Comparison of ENCODE assay signal across 22 mouse cellular contexts in genomic region chr12:95138167-95138566, GRCm38 (mm10).
"Had no signal": no experiment of that assay in that cellular context is flagged by ENCODE, and none has a peak within 500 bp of the region (broad histone marks: within the 10 kb centered on the region; RNA-seq: fewer than 3 reads in every experiment).

No protein-coding gene starts in this region.

- ATAC-seq: forebrain, postnatal 0 days; hindbrain, postnatal 0 days; intestine, embryonic 16.5 days had no signal

- H3K4me1 ChIP-seq: heart, embryonic 10.5 days; heart, embryonic 12.5 days; hindbrain, embryonic 13.5 days; hindbrain, embryonic 15.5 days; limb, embryonic 15.5 days had no signal

- H3K27me3 ChIP-seq: heart, embryonic 12.5 days; hindbrain, embryonic 13.5 days; hindbrain, embryonic 15.5 days; limb, embryonic 13.5 days; limb, embryonic 15.5 days had no signal

- H3K36me3 ChIP-seq: heart, embryonic 10.5 days; heart, embryonic 12.5 days; hindbrain, embryonic 13.5 days; hindbrain, embryonic 15.5 days; limb, embryonic 13.5 days; limb, embryonic 15.5 days had no signal

- H3K4me3 ChIP-seq: heart, adult 2 months; heart, embryonic 10.5 days; heart, embryonic 12.5 days; hindbrain, embryonic 13.5 days; hindbrain, embryonic 15.5 days; limb, embryonic 13.5 days; limb, embryonic 15.5 days had no signal

- H3K27ac ChIP-seq: heart, adult 2 months; heart, embryonic 10.5 days; hindbrain, embryonic 13.5 days; hindbrain, embryonic 15.5 days; hindbrain, postnatal 0 days; limb, embryonic 13.5 days; limb, embryonic 15.5 days had no signal

- DNase-seq: forebrain, postnatal 0 days; gastrocnemius, postnatal 14 days; gastrocnemius, postnatal 36 days; heart, adult 11 months; heart, adult 2 months; heart, postnatal 14 days; heart, postnatal 36 days; kidney, adult 11 months; kidney, adult 2 months; kidney, postnatal 14 days; kidney, postnatal 36 days; layer of hippocampus, adult 9-11 months; layer of hippocampus, postnatal 36 days; left cerebral cortex, postnatal 4 days had no signal

- H3K9me3 ChIP-seq: heart, embryonic 10.5 days; heart, embryonic 12.5 days; hindbrain, embryonic 13.5 days; hindbrain, embryonic 15.5 days; limb, embryonic 13.5 days; limb, embryonic 15.5 days had no signal

- H3K4me2 ChIP-seq: heart, embryonic 12.5 days; hindbrain, embryonic 13.5 days; hindbrain, embryonic 15.5 days; limb, embryonic 13.5 days; limb, embryonic 15.5 days had no signal

- H3K9ac ChIP-seq: forebrain, postnatal 0 days; heart, embryonic 12.5 days; hindbrain, embryonic 13.5 days; hindbrain, embryonic 15.5 days; limb, embryonic 13.5 days; limb, embryonic 15.5 days had no signal
